Mouse (Mus musculus): ENCODE results near the gene Zbtb6. TPM values are rescaled to one million over a fixed set of nuclear protein-coding genes. Genes with fewer than 3 reads are reported as not detected.

Zbtb6 gene
- 1.4 and 1.6 TPM in 2 replicates for polyA plus RNA-seq (2012; rRNA removed)

DNA sequence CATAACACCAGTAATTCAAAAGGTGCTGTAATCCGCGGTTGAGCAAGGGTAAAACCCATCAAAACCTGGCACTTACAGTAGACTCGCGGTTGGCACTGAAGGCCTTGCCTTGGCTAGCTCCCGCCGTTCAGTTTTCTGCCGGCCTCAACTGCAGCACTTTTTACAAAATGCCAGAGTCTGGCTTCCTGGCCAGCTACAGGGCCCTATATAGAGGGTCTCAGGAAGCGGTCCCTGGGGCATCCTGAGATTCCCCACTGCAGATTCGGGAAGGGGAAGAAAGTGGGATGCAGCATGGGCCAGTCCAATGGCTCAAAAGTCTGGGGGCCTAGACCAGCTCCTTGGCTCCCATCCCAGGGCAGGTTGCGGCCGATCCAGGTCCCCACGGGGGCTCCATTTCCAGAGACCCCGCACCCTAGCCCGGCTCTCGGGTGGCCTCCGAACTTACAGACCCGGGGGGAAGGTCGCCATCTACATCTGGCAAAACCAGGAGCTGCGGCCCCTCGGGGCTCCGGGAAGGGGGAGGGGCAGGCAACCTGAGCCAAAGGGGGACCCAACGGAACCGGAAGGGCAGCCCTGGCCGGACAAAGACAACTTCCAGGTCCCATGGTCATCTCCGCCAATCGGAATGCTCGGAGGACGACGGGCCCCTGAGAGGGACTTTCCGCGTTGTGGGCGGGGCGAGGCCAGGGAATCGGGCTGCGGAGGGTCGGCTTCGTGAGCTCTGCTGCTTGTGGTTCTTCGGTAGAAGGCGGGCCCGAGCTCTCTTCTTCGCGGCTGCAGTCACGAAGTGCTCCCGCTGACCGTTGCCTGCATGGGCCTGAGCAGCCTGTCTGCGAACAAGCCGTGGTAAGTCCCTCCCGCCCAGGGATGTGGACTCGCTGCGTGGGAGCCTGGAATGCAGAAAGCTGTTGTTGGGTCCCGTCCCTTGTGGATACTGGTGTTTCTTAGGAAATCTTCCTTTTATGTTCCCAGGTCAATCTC, at the start of gene Zbtb6, which contains the start of the genes Zbtb26 and Rabgap1:
Gene Zbtb6 (minus strand): TSS at position 561 of the 981 bp plus-strand sequence.
Gene Zbtb26 (minus strand): TSS at position 525 of the 981 bp plus-strand sequence.
Gene Rabgap1 (plus strand): TSS at position 669 of the 981 bp plus-strand sequence.

GRCm38 (mm10) chr2:37422306-37423304, 20.4 kb downstream of the Zbtb6 start, which contains the start of gene Rc3h2:
Gene Rc3h2, minus strand, starts transcription at chr2:37422903.

Other genes starting within 250 kb of the Zbtb6 start
- not detected in 2 replicates for gene Olfr366, start 231.6 kb downstream of the Zbtb6 start, polyA plus RNA-seq (2012; rRNA removed)
- not detected in 2 replicates for gene Olfr368, start 116.7 kb downstream of the Zbtb6 start, polyA plus RNA-seq (2012; rRNA removed)
- 10.4 and 11.4 TPM in 2 replicates for gene Pdcl, start 83.8 kb downstream of the Zbtb6 start, polyA plus RNA-seq (2012; rRNA removed)
- gene Rc3h2, start 20.3 kb downstream of the Zbtb6 start, polyA plus RNA-seq (2012; rRNA removed), result 4.4 and 7.3 TPM in 2 replicates
- gene Zbtb26, start within 50 bp of the Zbtb6 start, polyA plus RNA-seq (2012; rRNA removed), result 2.8 and 3.5 TPM in 2 replicates
- gene Rabgap1, start 108 bp upstream of the Zbtb6 start, polyA plus RNA-seq (2012; rRNA removed), result 6.7 and 7.3 TPM in 2 replicates
- 0.20 and 0.23 TPM in 2 replicates for gene Gpr21, start 73.2 kb upstream of the Zbtb6 start, polyA plus RNA-seq (2012; rRNA removed)

Data from ovary, adult 2 months (tissue).